In genomic region chr7:99053626-99054025, GRCm38 (mm10) we compare ENCODE assay signal across 18 mouse cellular contexts.
"Had no signal": no experiment of that assay in that cellular context is flagged by ENCODE, and none has a peak within 500 bp of the region (broad histone marks: within the 10 kb centered on the region; RNA-seq: fewer than 3 reads in every experiment).

No protein-coding gene starts in this region.

- H3K27me3 ChIP-seq: midbrain, embryonic 12.5 days; neural tube, embryonic 13.5 days; neural tube, embryonic 15.5 days had no signal

- ATAC-seq: midbrain, embryonic 16.5 days had no signal

- H3K36me3 ChIP-seq: midbrain, embryonic 10.5 days; midbrain, embryonic 12.5 days; neural tube, embryonic 13.5 days; neural tube, embryonic 15.5 days had no signal

- H3K4me1 ChIP-seq: midbrain, embryonic 10.5 days had no signal

- DNase-seq: lung, adult 18-20 months; lung, postnatal 10 days; midbrain, embryonic 14.5 days; right cerebral cortex, adult 18-20 months; right cerebral cortex, postnatal 25 days; right cerebral cortex, postnatal 4 days; spleen, adult 18-20 months; thymus, adult 18-20 months; thymus, postnatal 25 days; thymus, postnatal 4 days had no signal

- H3K9ac ChIP-seq: liver, embryonic 14.5 days; lung, embryonic 14.5 days; midbrain, embryonic 12.5 days; neural tube, embryonic 13.5 days; neural tube, embryonic 15.5 days had no signal

- H3K9me3 ChIP-seq: midbrain, embryonic 10.5 days; midbrain, embryonic 12.5 days; neural tube, embryonic 13.5 days had no signal

- H3K27ac ChIP-seq: liver, embryonic 14.5 days; midbrain, embryonic 10.5 days; midbrain, embryonic 12.5 days; neural tube, embryonic 13.5 days; neural tube, embryonic 15.5 days had no signal

- H3K4me3 ChIP-seq: midbrain, embryonic 10.5 days; midbrain, embryonic 12.5 days; myocyte; neural tube, embryonic 13.5 days; neural tube, embryonic 15.5 days had no signal

- H3K4me2 ChIP-seq: lung, embryonic 14.5 days; midbrain, embryonic 12.5 days; neural tube, embryonic 13.5 days; neural tube, embryonic 15.5 days had no signal
